Mouse (Mus musculus) midbrain, embryonic 16.5 days (tissue): ENCODE results near the gene 4932414N04Rik. TPM values are rescaled to one million over a fixed set of nuclear protein-coding genes. Genes with fewer than 3 reads are reported as not detected.
A peak's percentile ranks its signal among the peaks of the same experiment; 100 is the strongest.
"Not testable (repeated sequence)": the region's sequence is repeated elsewhere in the genome, so short reads cannot be mapped to it uniquely, and the experiment has no call there.

ENCODE experiments used
- ATAC-seq: fragments of 200-750 bp; cut with Nextera tagmentation; 2 replicates; pipeline ENCODE4 v1.8.0; 2017; ENCODE audit warnings: moderate TSS enrichment
- H3K27ac ChIP-seq: fragments of 300-500 bp; sonication (generic); 2 replicates; pipeline ENCODE4 v1.5.1; 2014; ENCODE audit warnings: mild to moderate bottlenecking, low read length, mixed read lengths
- H3K27me3 ChIP-seq: fragments of 300-500 bp; sonication (generic); 2 replicates; pipeline ENCODE4 v1.6.1; 2014; ENCODE audit warnings: low read depth, low read length, mixed read lengths; ENCODE audit not compliant: control insufficient read depth, insufficient read depth
- H3K36me3 ChIP-seq: fragments of 300-500 bp; sonication (generic); 2 replicates; pipeline ENCODE4 v1.6.1; 2014; ENCODE audit warnings: mild to moderate bottlenecking, low read length, moderate library complexity, mixed read lengths; ENCODE audit not compliant: control insufficient read depth, insufficient read depth
- H3K4me1 ChIP-seq: fragments of 300-500 bp; sonication (generic); 2 replicates; pipeline ENCODE4 v1.6.1; 2014; ENCODE audit warnings: mild to moderate bottlenecking, low read length, mixed read lengths; ENCODE audit not compliant: control insufficient read depth, insufficient read depth
- H3K4me2 ChIP-seq: fragments of 300-500 bp; sonication (generic); 2 replicates; pipeline ENCODE4 v1.6.1; 2014; ENCODE audit warnings: mild to moderate bottlenecking, low read length, mixed read lengths
- H3K4me3 ChIP-seq: fragments of 300-500 bp; sonication (generic); 2 replicates; pipeline ENCODE4 v1.5.1; 2014; ENCODE audit warnings: low read depth, mild to moderate bottlenecking, low read length, moderate library complexity, mixed read lengths
- H3K9ac ChIP-seq: fragments of 300-500 bp; sonication (generic); 2 replicates; pipeline ENCODE4 v1.6.1; 2014; ENCODE audit warnings: low read depth, low read length, mixed read lengths
- H3K9me3 ChIP-seq: fragments of 300-500 bp; sonication (generic); replicated peaks from 2 replicates; pipeline ENCODE4 v1.6.1; 2014; ENCODE audit warnings: mild to moderate bottlenecking, low read length, mixed read lengths; ENCODE audit not compliant: control insufficient read depth, poor library complexity, severe bottlenecking
- WGBS: fragments of 180-500 bp; shearing (Covaris S2); extraction: QIAGEN DNeasy Blood & Tissue Kit; methylation state at CpG from one replicate; pipeline ENCODE4 v1.1.7; 2014; 5-methylcytosine and 5-hydroxymethylcytosine counted together
- polyA plus RNA-seq: library from polyadenylated mRNA; unstranded; fragments of >200 nt; fragmentation: Nextera tagmentation; extraction: Ambion mirVana; gene quantifications from 2 replicates; pipeline ENCODE4 v1.2.1, GENCODE M21; 2015

4932414N04Rik gene
- not detected in 2 replicates for polyA plus RNA-seq

DNA sequence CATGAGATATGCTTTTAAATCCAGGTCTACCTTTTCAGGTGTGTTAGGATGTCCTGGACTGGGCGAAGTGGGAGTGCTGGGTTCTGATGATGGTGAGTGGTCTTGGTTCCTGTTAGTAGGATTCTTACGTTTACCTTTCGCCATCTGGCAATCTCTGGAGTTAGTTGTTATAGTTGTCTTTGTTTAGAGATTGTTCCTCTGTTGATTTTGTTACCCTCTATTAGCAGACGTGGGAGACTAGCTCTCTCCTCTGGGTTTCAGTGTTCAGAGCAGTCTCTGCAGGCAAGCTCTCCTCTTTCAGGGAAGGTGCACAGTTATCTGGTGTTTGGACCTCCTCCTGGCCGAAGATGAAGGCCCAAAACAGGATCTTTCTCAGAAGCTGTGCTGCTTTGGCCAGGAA, at the start of gene 4932414N04Rik:
Gene 4932414N04Rik, plus strand, starts transcription at position 301 of the 400 bp plus-strand sequence.
- not testable (repeated sequence) for H3K9ac ChIP-seq, H3K36me3 ChIP-seq, H3K9me3 ChIP-seq, H3K27me3 ChIP-seq, H3K4me3 ChIP-seq, H3K27ac ChIP-seq, H3K4me2 ChIP-seq, H3K4me1 ChIP-seq, ATAC-seq
- WGBS: 75% methylated on average over 1 of the region's 5 CpGs

DNA sequence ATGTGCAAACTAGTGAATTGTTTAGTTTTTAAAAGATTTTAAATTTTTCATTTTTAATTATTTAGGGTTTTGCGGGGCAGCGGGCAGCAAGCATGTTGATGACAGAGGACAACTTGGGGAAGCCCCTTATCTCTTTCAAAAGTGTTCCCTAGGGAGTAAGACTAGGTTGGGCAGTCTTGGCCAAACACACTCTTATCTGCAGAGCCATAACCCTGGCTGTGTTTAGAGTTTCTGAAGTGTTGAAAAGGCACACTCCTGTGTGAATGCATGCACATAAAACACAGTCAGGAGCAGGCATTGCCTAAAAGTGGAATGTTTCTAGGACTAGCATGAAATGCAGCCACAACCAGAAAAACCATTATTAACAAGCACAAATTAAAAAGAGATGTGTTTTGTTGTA, 75.9 kb downstream of the 4932414N04Rik start:
- Histone ChIP-seq H3K4me1 (no peaks in the 10 kb centered on the region), H3K4me2 (no peak overlapping the region), H3K27me3 (no peaks in the 10 kb centered on the region), H3K4me3 (no peak overlapping the region), H3K9me3 (no peaks in the 10 kb centered on the region), H3K36me3 (no peaks in the 10 kb centered on the region), H3K27ac (no peak overlapping the region), H3K9ac (no peak overlapping the region)
- 100% methylated on average over 2 of the region's 2 CpGs for WGBS
- no peak for ATAC-seq

DNA sequence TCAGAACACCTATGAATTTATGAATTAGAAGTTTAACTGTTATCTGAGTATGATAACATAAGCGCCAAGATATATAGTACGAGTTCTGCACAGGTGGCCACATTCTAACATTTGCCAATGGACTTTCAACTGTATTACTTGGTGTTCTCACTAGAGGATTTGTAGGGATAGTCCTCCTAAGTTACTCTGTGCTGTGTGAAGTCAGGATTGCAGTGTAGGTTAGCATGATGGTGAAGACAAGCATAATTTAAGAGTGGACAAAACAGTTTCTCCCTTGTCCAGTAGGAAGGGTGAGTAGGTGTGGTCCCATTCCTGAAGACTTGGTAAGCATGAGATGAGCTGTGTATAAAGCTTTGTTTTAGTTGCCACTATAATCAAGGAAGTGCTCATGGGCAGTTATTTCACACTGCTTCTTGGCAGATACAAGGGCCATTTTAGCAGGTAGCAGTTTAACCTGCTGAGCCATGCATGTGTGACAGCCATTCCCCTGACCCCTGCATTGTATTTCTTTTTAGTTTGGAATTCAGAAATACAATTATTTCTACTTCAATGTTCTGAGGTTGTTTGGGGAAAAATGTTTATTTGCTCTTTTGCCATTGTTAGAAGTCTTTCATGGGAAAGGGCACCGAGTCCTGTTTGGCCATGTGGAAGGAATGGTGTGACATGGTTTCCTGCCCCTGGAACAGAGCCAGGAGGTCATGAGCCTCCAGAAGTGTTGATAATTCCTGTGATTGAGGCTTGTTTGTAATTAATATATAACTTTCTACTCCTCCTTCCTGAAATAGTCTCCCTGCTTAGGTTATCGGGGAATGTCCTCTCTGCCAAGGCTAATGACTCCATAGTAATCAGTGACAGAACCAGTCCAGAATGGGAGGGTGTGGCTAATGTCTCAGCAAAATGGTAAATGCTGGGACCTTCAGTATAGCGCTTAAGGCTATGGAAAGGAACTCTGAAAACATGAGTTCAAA, 83.8 kb downstream of the 4932414N04Rik start:
- H3K4me3 ChIP-seq: no peak overlapping the region
- 87% methylated on average over 5 of the region's 5 CpGs for WGBS
- no peaks in the 10 kb centered on the region for H3K9me3 ChIP-seq
- no peak for ATAC-seq
- H3K4me2 ChIP-seq: no peak overlapping the region
- H3K36me3 ChIP-seq: no peaks in the 10 kb centered on the region
- H3K27ac ChIP-seq: no peak overlapping the region
- H3K4me1 ChIP-seq: no peaks in the 10 kb centered on the region
- H3K27me3 ChIP-seq: no peaks in the 10 kb centered on the region
- no peak overlapping the region for H3K9ac ChIP-seq

DNA sequence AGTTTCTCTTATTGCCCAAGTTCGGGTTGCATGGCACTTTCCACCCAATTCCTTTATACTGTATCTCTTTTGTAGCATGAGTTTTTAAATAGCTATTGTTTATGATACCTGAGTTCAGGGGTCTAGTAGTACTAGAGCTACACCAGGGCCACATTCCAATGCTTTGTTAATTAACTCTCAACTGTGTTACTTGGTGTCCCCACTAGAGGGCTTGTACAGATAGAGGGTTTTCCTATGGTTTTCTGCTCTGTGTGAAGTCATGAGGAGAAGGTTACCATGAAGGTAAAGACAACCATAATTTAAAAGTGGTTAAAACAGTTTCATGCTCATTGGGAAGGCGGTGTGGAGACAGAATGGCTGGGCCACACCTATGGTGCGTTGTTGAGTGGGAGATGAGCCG, 88.3 kb downstream of the 4932414N04Rik start:
- WGBS: 80% methylated on average over 4 of the region's 4 CpGs
- Histone ChIP-seq H3K27ac (no peak overlapping the region), H3K4me2 (no peak overlapping the region), H3K4me1 (no peaks in the 10 kb centered on the region), H3K36me3 (no peaks in the 10 kb centered on the region), H3K9ac (no peak overlapping the region), H3K4me3 (no peak overlapping the region), H3K27me3 (no peaks in the 10 kb centered on the region), H3K9me3 (no peaks in the 10 kb centered on the region)
- no peak for ATAC-seq

DNA sequence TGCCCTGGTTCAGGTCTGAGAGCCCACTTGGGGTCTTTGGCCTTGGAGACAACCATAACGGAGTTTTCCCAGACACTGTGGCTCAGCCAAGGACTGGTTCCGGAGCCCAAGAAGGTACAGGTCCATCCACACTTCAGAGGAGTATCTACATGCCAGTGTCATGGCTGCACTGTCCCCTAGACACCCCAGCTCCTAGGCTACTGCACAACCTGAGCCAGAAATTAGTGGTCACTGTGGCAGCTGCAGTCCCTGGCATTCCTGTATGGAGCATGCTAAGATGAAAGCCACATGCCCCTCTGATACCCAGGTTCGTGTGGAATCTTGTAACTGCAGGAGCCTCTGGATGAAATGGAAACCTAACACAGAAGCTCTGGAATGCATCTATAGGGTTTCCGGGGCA, 99.9 kb downstream of the 4932414N04Rik start:
- no peaks in the 10 kb centered on the region for H3K36me3 ChIP-seq
- WGBS: 77% methylated on average over 4 of the region's 4 CpGs

DNA sequence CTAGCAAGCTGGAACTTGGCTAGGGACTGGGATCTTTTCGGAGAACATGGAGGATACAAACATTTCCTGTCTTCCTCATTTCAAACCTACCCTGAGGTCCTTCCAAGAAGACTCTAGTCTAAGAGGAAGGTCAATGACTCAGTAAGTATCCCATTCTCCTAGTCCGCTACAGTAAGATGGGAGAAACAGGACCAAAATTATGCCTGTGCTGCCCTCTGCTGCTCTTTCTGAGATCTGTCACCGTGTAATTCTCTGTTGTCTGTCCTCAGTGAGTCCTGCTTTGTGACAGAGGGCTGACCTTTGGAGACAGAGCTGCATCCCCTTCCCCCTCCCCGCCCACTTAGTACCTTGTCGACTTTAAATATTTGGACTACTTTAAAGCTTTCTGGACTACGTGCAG, 100.5 kb downstream of the 4932414N04Rik start:
- no peak overlapping the region for H3K9ac ChIP-seq
- H3K4me3 ChIP-seq: no peak overlapping the region
- no peak overlapping the region for H3K27ac ChIP-seq
- no peaks in the 10 kb centered on the region; the same call in 1 of the 2 replicates for H3K9me3 ChIP-seq
- ATAC-seq: peak; percentile 78
- no peaks in the 10 kb centered on the region for H3K4me1 ChIP-seq
- WGBS: 20% methylated on average over 6 of the region's 6 CpGs
- no peaks in the 10 kb centered on the region for H3K36me3 ChIP-seq
- H3K4me2 ChIP-seq: no peak overlapping the region
- H3K27me3 ChIP-seq: no peaks in the 10 kb centered on the region

More for the DNA sequence above, 99.9 kb downstream of the 4932414N04Rik start:
- Histone ChIP-seq H3K4me3 (no peak overlapping the region), H3K27ac (no peak overlapping the region), H3K9me3 (no peaks in the 10 kb centered on the region; the same call in 1 of the 2 replicates), H3K4me1 (no peaks in the 10 kb centered on the region), H3K9ac (no peak overlapping the region), H3K27me3 (no peaks in the 10 kb centered on the region), H3K4me2 (no peak overlapping the region)
- peak; percentile 62; the same call in 1 of the 2 replicates for ATAC-seq

DNA sequence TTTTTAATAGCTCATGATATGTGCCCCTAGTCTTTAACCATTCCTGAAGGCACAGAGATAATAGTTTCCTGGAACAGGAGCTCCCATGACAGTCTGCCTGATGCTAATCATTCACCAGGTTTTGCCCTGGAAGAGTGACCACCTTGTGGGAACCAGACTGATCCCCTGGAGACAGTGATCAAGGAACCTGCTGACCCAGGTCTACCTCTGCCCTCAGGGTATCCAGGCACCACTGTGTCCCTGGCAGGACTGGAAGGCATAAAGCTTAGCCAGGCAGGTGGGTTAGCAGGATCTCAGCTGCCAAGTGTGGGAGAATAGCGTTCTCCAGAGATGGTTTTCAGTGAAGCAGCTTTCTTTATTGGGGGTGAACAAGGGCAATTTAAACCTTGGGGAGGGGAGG, 109.1 kb downstream of the 4932414N04Rik start:
- Histone ChIP-seq H3K4me2 (no peak overlapping the region), H3K27ac (no peak overlapping the region), H3K9me3 (no peaks in the 10 kb centered on the region), H3K36me3 (no peaks in the 10 kb centered on the region), H3K4me1 (no peaks in the 10 kb centered on the region; the same call in 1 of the 2 replicates), H3K27me3 (no peaks in the 10 kb centered on the region), H3K4me3 (no peak overlapping the region), H3K9ac (no peak overlapping the region)
- 75% methylated on average over 1 of the region's 1 CpGs for WGBS
- ATAC-seq: no peak

DNA sequence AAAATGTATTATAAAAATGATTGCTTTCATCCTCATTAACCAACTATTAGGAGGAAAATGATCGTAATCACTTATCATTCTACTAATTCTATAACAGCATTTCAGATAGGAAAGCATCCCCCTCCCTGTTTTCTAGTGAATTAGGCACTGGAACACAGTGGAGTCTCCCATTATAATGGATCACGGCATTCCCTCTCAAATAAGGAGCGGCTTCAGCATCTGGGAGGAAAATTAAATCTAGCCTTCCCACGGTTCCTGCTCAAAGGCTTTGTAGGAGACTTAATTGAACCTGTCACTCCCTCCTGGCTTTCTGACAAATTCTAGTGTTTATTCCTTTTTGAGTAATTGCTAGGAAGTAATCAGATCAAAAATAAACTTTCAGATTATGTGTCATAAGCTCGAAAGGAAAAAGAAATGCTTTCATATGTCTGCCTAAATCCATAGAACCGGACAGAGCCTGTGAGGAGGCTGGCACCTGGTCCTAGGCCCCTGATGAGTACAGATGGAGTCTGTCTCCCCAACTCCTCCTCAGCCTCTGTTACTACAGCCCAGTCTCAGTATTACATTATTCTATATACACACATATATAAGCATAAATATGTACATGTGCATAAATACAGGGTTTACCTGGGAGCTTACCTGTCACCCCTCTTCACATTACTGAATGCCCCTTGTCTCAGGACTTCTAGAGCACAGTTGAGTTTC, 111.1 kb downstream of the 4932414N04Rik start:
- WGBS: 37% methylated on average over 6 of the region's 6 CpGs
- no peaks in the 10 kb centered on the region; the same call in 1 of the 2 replicates for H3K4me1 ChIP-seq
- H3K36me3 ChIP-seq: no peaks in the 10 kb centered on the region
- no peak overlapping the region for H3K27ac ChIP-seq
- H3K9ac ChIP-seq: no peak overlapping the region
- H3K9me3 ChIP-seq: no peaks in the 10 kb centered on the region
- ATAC-seq: no peak
- H3K4me2 ChIP-seq: no peak overlapping the region
- H3K4me3 ChIP-seq: no peak overlapping the region
- no peaks in the 10 kb centered on the region for H3K27me3 ChIP-seq
